Mouse (Mus musculus): ENCODE results near the gene 1700016K19Rik.

DNA sequence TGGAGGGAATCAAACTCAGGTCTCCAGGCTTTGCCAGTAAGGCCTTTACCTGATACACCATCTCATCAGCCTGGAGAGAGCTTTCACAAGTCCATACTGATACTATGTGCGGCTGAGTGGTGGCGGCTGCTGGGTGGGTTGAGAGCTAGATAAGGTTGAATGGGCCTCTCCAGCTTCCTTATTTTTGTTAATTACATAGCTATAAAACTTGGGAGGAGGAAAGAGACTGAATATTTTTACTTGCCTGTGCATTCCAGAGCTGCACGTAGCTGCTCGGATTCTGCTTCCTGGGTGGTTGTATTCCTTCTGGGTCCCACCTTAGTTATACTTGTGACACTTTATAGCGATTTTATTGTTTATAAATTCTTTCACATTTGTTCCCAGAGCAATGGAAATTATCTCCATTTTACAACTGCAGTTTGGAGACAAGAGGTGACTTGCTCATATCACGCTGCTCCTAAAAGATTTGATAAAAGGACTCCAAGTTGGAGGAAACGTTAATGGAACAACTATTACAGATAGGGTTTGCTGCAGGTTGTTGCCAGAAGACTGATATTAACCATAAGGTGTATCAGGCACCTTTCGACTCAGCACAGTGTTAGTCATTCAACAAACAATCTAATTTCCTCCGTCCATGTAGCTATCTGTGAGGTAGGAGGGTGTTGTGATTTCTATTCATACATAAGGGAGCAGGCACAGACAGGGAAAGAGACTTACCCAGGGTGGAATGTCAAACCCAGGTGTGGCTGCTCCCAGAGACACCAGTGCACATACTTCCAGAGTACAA, 11.3 kb downstream of the 1700016K19Rik start:
- TF ChIP-seq CTCF (IDR thresholded peaks at IDR 0.05; ENCODE audit: borderline replicate concordance, insufficient read depth, low read length) (no peak), POLR2A (IDR thresholded peaks at IDR 0.05; ENCODE audit: low read depth, low read length) (no peak)

All from embryonic fibroblast, embryonic 13.5 days (primary cell).